Mouse (Mus musculus) left cerebral cortex, adult 2 months (tissue): ENCODE results near the gene Scrn3. TPM values are rescaled to one million over a fixed set of nuclear protein-coding genes. Genes with fewer than 3 reads are reported as not detected.
A peak's percentile ranks its signal among the peaks of the same experiment; 100 is the strongest.

Source experiments
- DNase-seq, 2 experiments: peaks; one replicate each; pipeline ENCODE4 v3.0.0; 2021 to 2022; ENCODE audit warnings: low spot score in 2 of 2, mixed read lengths in 1 of 2; ENCODE audit errors: extremely low spot score in 1 of 2
- H3K27ac ChIP-seq: fragments of 200-600 bp; 2 replicates; pipeline ENCODE4 v1.8.1; 2022
- H3K4me3 ChIP-seq: fragments of 200-600 bp; 2 replicates; pipeline ENCODE4 v1.8.1; 2022
- CTCF ChIP-seq: fragments of 200-600 bp; IDR thresholded peaks from 2 replicates; pipeline ENCODE4 v1.8.1; 2022; ENCODE audit warnings: antibody characterized with exemption, mild to moderate bottlenecking, moderate library complexity
- intact Hi-C: fragments of 180-260 bp; cut with DNase I; formaldehyde crosslinking; loops from one replicate; pipeline ENCODE4 v1.15.1; 2025
- total RNA-seq, 2 experiments: library from RNA; stranded (reverse); gene quantifications; 2 replicates each; pipeline ENCODE4 v1.2.3; 2021

Scrn3 gene
- total RNA-seq, 2 experiments from 2014 or later: 17.8 to 19.5 TPM

GRCm38 (mm10) chr2:73270071-73270592 is 42.3 kb upstream of the Scrn3 start:
- no peak overlapping the region for H3K27ac ChIP-seq
- intact Hi-C loops: loop anchor here (2.0 to 10.0 kb wide), 5 partner anchors 58 to 1865 kb away; partner anchors contain the start of genes Evx2, Hoxd10 and Hoxd9
- no peak overlapping the region for H3K4me3 ChIP-seq
- DNase-seq: no peak
- TF ChIP-seq CTCF: no peak

- intact Hi-C loops: loop anchor here (2.0 to 10.0 kb wide), 5 partner anchors 59 to 1864 kb away; partner anchors contain the start of genes Evx2, Hoxd10 and Hoxd9
- H3K4me3 ChIP-seq: no peak overlapping the region
- DNase-seq: peak in 1 of 2 experiments; percentile 28
These were observed 41.6 kb upstream of the Scrn3 start for GRCm38 (mm10) chr2:73270593-73271458.

GRCm38 (mm10) chr2:73271459-73272161 is 40.8 kb upstream of the Scrn3 start, which contains the start of gene Sp9:
Gene Sp9 (plus strand): TSS chr2:73271925.
- no peak for TF ChIP-seq CTCF
- Histone ChIP-seq H3K4me3 (peak within 1 kb of the TSS; percentile 22; the same call in 1 of the 2 replicates), H3K27ac (no peak within 1 kb of the TSS)
- intact Hi-C loops: loop anchor here (2.0 to 10.0 kb wide), 5 partner anchors 59 to 1863 kb away; partner anchors contain the start of genes Evx2, Hoxd10 and Hoxd9
- DNase-seq: peak; percentile 44 to 62

More at GRCm38 (mm10) chr2:73270593-73271458, 41.6 kb upstream of the Scrn3 start:
- H3K27ac ChIP-seq: no peak overlapping the region
- TF ChIP-seq CTCF: no peak

GRCm38 (mm10) chr2:73272351-73273248 is 39.8 kb upstream of the Scrn3 start:
- intact Hi-C loops: loop anchor here (5.0 to 10.0 kb wide), 4 partner anchors 60 to 1862 kb away; partner anchors contain the start of genes Evx2, Hoxd10 and Hoxd9
- TF ChIP-seq CTCF: no peak
- H3K4me3 ChIP-seq: peak overlapping the region; percentile 31; the same call in 1 of the 2 replicates
- peak in 1 of 2 experiments; percentile 25 for DNase-seq
- H3K27ac ChIP-seq: no peak overlapping the region

- TF ChIP-seq CTCF: no peak
- Histone ChIP-seq H3K27ac (no peak overlapping the region), H3K4me3 (peak overlapping the region; percentile 31)
- intact Hi-C loops: loop anchor here (5.0 to 10.0 kb wide), 4 partner anchors 61 to 1861 kb away; partner anchors contain the start of genes Evx2, Hoxd10 and Hoxd9
- no peak for DNase-seq
These were observed 38.9 kb upstream of the Scrn3 start for GRCm38 (mm10) chr2:73273249-73274118.

GRCm38 (mm10) chr2:73274119-73274920 is 38.1 kb upstream of the Scrn3 start:
- peak overlapping the region; percentile 31 for H3K4me3 ChIP-seq
- H3K27ac ChIP-seq: no peak overlapping the region
- DNase-seq: peak in 1 of 2 experiments; percentile 24
- intact Hi-C loops: loop anchor here (5.0 to 10.0 kb wide), 4 partner anchors 62 to 1860 kb away; partner anchors contain the start of genes Evx2, Hoxd10 and Hoxd9
- TF ChIP-seq CTCF: no peak

- no peak for TF ChIP-seq CTCF
- Histone ChIP-seq H3K4me3 (no peak overlapping the region; the same call in 1 of the 2 replicates), H3K27ac (no peak overlapping the region)
- intact Hi-C loops: loop anchor here (2.0 to 10.0 kb wide), 9 partner anchors 295 to 1859 kb away; partner anchors contain the start of genes Cdca7, Evx2, Hoxd10 and Hoxd9
- DNase-seq: no peak
These were observed 37.0 kb upstream of the Scrn3 start for GRCm38 (mm10) chr2:73275261-73276040.

- TF ChIP-seq CTCF: no peak
- DNase-seq: no peak
- Histone ChIP-seq H3K27ac (no peak overlapping the region; the same call in 1 of the 2 replicates), H3K4me3 (no peak overlapping the region)
- intact Hi-C loops: loop anchor here (2.0 to 10.0 kb wide), 9 partner anchors 295 to 1859 kb away; partner anchors contain the start of genes Cdca7, Evx2, Hoxd10 and Hoxd9
These were observed 36.2 kb upstream of the Scrn3 start for GRCm38 (mm10) chr2:73276141-73276571.
